Mouse (Mus musculus): ENCODE measurements around the gene Mus81. TPM values are rescaled to one million over a fixed set of nuclear protein-coding genes. Genes with fewer than 3 reads are reported as not detected.
A peak's percentile ranks its signal among the peaks of the same experiment; 100 is the strongest.

Gene Mus81
- total RNA-seq, 1 experiment: 31.3 TPM

DNA sequence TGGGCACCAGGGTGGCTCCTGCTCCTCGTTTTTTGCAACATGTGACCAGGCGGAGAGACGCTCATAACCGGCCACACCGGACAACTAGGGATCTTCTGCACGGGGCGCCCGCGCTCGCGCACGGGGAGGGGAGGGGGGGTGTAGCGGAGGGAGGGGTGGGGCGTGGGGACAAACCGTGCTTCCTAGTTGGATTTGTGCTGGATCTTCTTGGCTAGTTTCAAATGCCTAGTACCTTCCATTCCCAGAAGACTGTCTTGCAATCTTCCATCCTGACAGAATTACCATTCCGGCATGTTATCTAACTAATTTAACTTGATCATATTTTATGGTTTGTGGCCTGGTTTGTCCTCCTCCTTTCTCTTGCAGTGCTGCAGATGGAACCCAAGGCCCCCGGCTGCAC lies 15.5 kb upstream of the Mus81 start, which contains the start of gene 1700020D05Rik:
Gene 1700020D05Rik (minus strand): TSS at position 101 of the 400 bp plus-strand sequence.
- H3K4me1 ChIP-seq (ENCODE audit: control insufficient read depth in 2 of 2, insufficient read depth in 2 of 2, low read length in 2 of 2, poor library complexity in 1 of 2): peaks cover 0 to 2% of the 10 kb centered on the region in 2 experiments; a peak in 1 of 4 replicates
- no peak for DNase-seq (ENCODE audit: low read depth, low spot score)
- in situ Hi-C loops (cut with MboI; ENCODE audit: low sequenced_read_pairs in 2 of 2, unreplicated experiment in 2 of 2): no loop called here
- H3K9ac ChIP-seq (ENCODE audit: insufficient read depth, low read depth, low read length, poor library complexity, severe bottlenecking): 0 out of 2 replicates have a peak within 1 kb of the TSS, but pooled peaks have one; percentile 2
- no peak for TF ChIP-seq CHD2 (IDR thresholded peaks at IDR 0.05; ENCODE audit: low read depth, low read length)
- no peaks in the 10 kb centered on the region for H3K9me3 ChIP-seq (ENCODE audit: control insufficient read depth, insufficient read depth, low read depth, low read length)
- H3K27ac ChIP-seq (ENCODE audit: insufficient read depth, low read depth, low read length, poor library complexity, severe bottlenecking): no peak within 1 kb of the TSS
- H3K36me3 ChIP-seq (ENCODE audit: control insufficient read depth, insufficient read depth, low read length, poor library complexity, severe bottlenecking): no peaks in the 10 kb centered on the region
- peak within 1 kb of the TSS; percentile 39 to 50 for H3K4me3 ChIP-seq (ENCODE audit: insufficient read depth in 1 of 2, low read depth in 1 of 2, low read length in 2 of 2, poor library complexity in 1 of 2, severe bottlenecking in 1 of 2)

DNA sequence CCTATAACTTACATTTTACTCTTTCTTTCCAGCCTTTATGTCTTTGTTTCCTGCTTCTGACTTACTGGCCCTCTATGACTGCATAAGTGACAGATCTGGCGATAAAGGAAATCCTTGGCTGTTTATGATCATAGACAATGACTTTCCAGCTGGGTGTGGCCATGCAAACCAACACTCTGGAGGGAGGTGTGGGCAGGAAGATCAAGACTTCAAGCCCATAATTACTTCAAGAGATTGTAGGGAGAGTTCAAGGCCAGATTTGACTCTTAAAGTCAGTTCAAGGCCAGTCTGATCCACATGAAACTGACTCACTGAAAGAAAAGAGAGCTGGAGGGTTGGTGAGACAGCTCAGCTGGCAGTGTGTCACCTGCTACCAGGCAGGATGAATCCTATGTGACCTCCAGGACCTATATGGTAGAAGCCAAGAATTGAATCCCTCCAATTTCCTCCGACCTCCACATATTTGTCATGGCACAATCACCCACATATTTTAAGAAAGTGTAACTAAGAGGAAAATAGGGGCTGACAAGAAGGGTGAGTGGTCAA lies 12.2 kb upstream of the Mus81 start:
- H3K9me3 ChIP-seq (ENCODE audit: control insufficient read depth, insufficient read depth, low read depth, low read length): no peaks in the 10 kb centered on the region
- TF ChIP-seq ZNF384 (IDR thresholded peaks at IDR 0.05; ENCODE audit: low read depth, low read length) (no peak), MAFK (IDR thresholded peaks at IDR 0.05; ENCODE audit: insufficient read depth, low read depth, low read length) (no peak), ZC3H11A (IDR thresholded peaks at IDR 0.05; ENCODE audit: borderline replicate concordance, low read depth, low read length) (no peak), CHD2 (IDR thresholded peaks at IDR 0.05; ENCODE audit: low read depth, low read length) (no peak), HCFC1 (IDR thresholded peaks at IDR 0.05; ENCODE audit: borderline replicate concordance, insufficient read depth, low read length) (no peak)
- peaks cover 0 to 9% of the 10 kb centered on the region in 2 experiments; a peak in 1 of 4 replicates for H3K4me1 ChIP-seq (ENCODE audit: control insufficient read depth in 2 of 2, insufficient read depth in 2 of 2, low read length in 2 of 2, poor library complexity in 1 of 2)
- H3K27ac ChIP-seq (ENCODE audit: insufficient read depth, low read depth, low read length, poor library complexity, severe bottlenecking): no peak overlapping the region
- no peak overlapping the region for H3K9ac ChIP-seq (ENCODE audit: insufficient read depth, low read depth, low read length, poor library complexity, severe bottlenecking)
- DNase-seq (ENCODE audit: low read depth, low spot score): no peak
- H3K36me3 ChIP-seq (ENCODE audit: control insufficient read depth, insufficient read depth, low read length, poor library complexity, severe bottlenecking): peaks cover 13% of the 10 kb centered on the region; the same call in 1 of the 2 replicates
- H3K4me3 ChIP-seq (ENCODE audit: insufficient read depth in 1 of 2, low read depth in 1 of 2, low read length in 2 of 2, poor library complexity in 1 of 2, severe bottlenecking in 1 of 2): no peak overlapping the region
- in situ Hi-C loops (cut with MboI; ENCODE audit: low sequenced_read_pairs in 2 of 2, unreplicated experiment in 2 of 2): no loop called here

DNA sequence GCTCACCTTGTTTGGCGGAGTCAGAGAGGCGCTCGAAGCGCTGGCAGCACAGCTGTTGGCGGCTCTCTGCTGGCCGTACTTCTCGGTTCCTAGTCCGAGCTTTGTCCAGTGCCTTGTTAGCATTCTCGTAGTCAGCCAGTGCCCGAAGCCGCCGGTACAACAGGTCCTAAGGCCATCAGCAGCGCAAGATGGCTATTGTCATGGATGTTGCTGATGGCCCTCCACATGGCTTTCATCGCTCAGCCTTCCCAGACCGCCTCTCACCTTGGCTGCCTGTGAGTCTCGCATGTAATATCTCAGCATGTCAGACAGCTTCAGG lies 7.8 kb upstream of the Mus81 start:
- no peak overlapping the region for H3K4me3 ChIP-seq (ENCODE audit: insufficient read depth in 1 of 2, low read depth in 1 of 2, low read length in 2 of 2, poor library complexity in 1 of 2, severe bottlenecking in 1 of 2)
- H3K9me3 ChIP-seq (ENCODE audit: control insufficient read depth, insufficient read depth, low read depth, low read length): no peaks in the 10 kb centered on the region
- H3K27ac ChIP-seq (ENCODE audit: insufficient read depth, low read depth, low read length, poor library complexity, severe bottlenecking): no peak overlapping the region
- in situ Hi-C loops (cut with MboI; ENCODE audit: low sequenced_read_pairs in 2 of 2, unreplicated experiment in 2 of 2): no loop called here
- no peak for DNase-seq (ENCODE audit: low read depth, low spot score)
- TF ChIP-seq CHD2 (IDR thresholded peaks at IDR 0.05; ENCODE audit: low read depth, low read length) (no peak), HCFC1 (IDR thresholded peaks at IDR 0.05; ENCODE audit: borderline replicate concordance, insufficient read depth, low read length) (no peak), ZC3H11A (IDR thresholded peaks at IDR 0.05; ENCODE audit: borderline replicate concordance, low read depth, low read length) (no peak), MAFK (IDR thresholded peaks at IDR 0.05; ENCODE audit: insufficient read depth, low read depth, low read length) (no peak), ZNF384 (IDR thresholded peaks at IDR 0.05; ENCODE audit: low read depth, low read length) (no peak)
- peaks cover 37% of the 10 kb centered on the region for H3K36me3 ChIP-seq (ENCODE audit: control insufficient read depth, insufficient read depth, low read length, poor library complexity, severe bottlenecking)
- no peak overlapping the region for H3K9ac ChIP-seq (ENCODE audit: insufficient read depth, low read depth, low read length, poor library complexity, severe bottlenecking)
- H3K4me1 ChIP-seq (ENCODE audit: control insufficient read depth in 2 of 2, insufficient read depth in 2 of 2, low read length in 2 of 2, poor library complexity in 1 of 2): peaks cover 2 to 21% of the 10 kb centered on the region in 2 experiments; a peak in 3 of 4 replicates

DNA sequence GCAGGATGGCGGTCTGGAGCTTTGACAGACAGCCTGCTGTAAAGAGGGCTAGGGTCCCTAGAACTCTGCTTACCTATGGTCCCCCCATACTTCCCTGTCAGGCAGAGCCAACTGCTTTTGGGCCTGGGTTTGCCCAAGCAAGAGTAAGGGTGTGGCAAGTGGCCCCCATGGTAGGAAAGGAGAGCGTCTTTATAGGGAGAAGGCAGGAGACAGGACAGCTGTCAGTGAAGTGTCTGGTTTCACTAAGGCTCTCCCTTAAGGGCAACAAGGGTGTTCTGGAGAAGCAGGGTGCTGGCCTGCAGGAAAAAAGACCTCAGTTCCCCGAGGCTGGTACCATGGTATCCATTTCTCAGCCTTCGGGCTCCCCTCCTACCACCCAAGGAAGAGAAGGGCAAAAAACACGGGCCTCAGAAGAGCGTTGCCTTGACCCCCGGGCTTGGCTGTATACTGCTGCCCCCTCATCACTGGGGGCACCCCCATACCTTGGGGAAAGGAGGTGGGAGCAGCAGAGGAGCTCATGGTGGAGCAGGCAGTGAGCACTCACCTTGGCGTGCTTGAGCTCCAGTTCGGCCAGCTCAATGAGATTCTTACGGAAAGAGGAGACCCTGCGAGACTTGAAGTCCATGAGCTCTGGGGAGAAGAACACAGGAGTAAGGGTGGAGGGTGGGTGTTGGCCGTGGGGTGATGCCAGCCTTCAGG lies 7.3 kb upstream of the Mus81 start:
- H3K36me3 ChIP-seq (ENCODE audit: control insufficient read depth, insufficient read depth, low read length, poor library complexity, severe bottlenecking): peaks cover 37% of the 10 kb centered on the region
- H3K4me1 ChIP-seq (ENCODE audit: control insufficient read depth in 2 of 2, insufficient read depth in 2 of 2, low read length in 2 of 2, poor library complexity in 1 of 2): peaks cover 2 to 21% of the 10 kb centered on the region in 2 experiments; a peak in 3 of 4 replicates
- in situ Hi-C loops (cut with MboI; ENCODE audit: low sequenced_read_pairs in 2 of 2, unreplicated experiment in 2 of 2): no loop called here
- no peaks in the 10 kb centered on the region for H3K9me3 ChIP-seq (ENCODE audit: control insufficient read depth, insufficient read depth, low read depth, low read length)
- TF ChIP-seq HCFC1 (IDR thresholded peaks at IDR 0.05; ENCODE audit: borderline replicate concordance, insufficient read depth, low read length) (no peak), ZNF384 (IDR thresholded peaks at IDR 0.05; ENCODE audit: low read depth, low read length) (no peak), ZC3H11A (IDR thresholded peaks at IDR 0.05; ENCODE audit: borderline replicate concordance, low read depth, low read length) (no peak), MAFK (IDR thresholded peaks at IDR 0.05; ENCODE audit: insufficient read depth, low read depth, low read length) (no peak), CHD2 (IDR thresholded peaks at IDR 0.05; ENCODE audit: low read depth, low read length) (no peak)
- H3K4me3 ChIP-seq (ENCODE audit: insufficient read depth in 1 of 2, low read depth in 1 of 2, low read length in 2 of 2, poor library complexity in 1 of 2, severe bottlenecking in 1 of 2): no peak overlapping the region
- no peak overlapping the region for H3K9ac ChIP-seq (ENCODE audit: insufficient read depth, low read depth, low read length, poor library complexity, severe bottlenecking)
- H3K27ac ChIP-seq (ENCODE audit: insufficient read depth, low read depth, low read length, poor library complexity, severe bottlenecking): no peak overlapping the region
- no peak for DNase-seq (ENCODE audit: low read depth, low spot score)

All from ES-E14 (cell line).